Mouse (Mus musculus) inflammation-experienced regulatory T-cells, adult 6 months (primary cell): ENCODE results near the gene Cobll1. TPM values are rescaled to one million over a fixed set of nuclear protein-coding genes. Genes with fewer than 3 reads are reported as not detected.
A peak's percentile ranks its signal among the peaks of the same experiment; 100 is the strongest.

ENCODE experiments used
- ATAC-seq: one replicate; pipeline ENCODE4 v1.8.0; 2017
- polyA plus RNA-seq, 3 experiments: library from polyadenylated mRNA; unstranded; fragments of 100-300 nt; shearing (Covaris generic); gene quantifications; one replicate each; pipeline ENCODE4 v1.2.1; 2017

Cobll1 gene
- polyA plus RNA-seq, 3 experiments from 2014 or later = 3.6 to 8.8 (median 3.6) TPM

GRCm38 (mm10) chr2:65195233-65196010 lies 43.8 kb downstream of the Cobll1 start:
- ATAC-seq = peak; percentile 78

GRCm38 (mm10) chr2:65193091-65193795 lies 46.0 kb downstream of the Cobll1 start:
- ATAC-seq = no peak

GRCm38 (mm10) chr2:65191398-65191797 lies 47.8 kb downstream of the Cobll1 start:
- ATAC-seq = no peak

GRCm38 (mm10) chr2:65189346-65189745 lies 49.9 kb downstream of the Cobll1 start:
- ATAC-seq = peak; percentile 89

GRCm38 (mm10) chr2:65188585-65188984 lies 50.6 kb downstream of the Cobll1 start:
- peak; percentile 75 for ATAC-seq

- ATAC-seq = no peak
Observed at GRCm38 (mm10) chr2:65187652-65188051, 51.6 kb downstream of the Cobll1 start.

- no peak for ATAC-seq
Observed at GRCm38 (mm10) chr2:65187164-65187563, 52.0 kb downstream of the Cobll1 start.

GRCm38 (mm10) chr2:65182747-65183146 lies 56.5 kb downstream of the Cobll1 start:
- peak; percentile 92 for ATAC-seq

- ATAC-seq = no peak
Observed at GRCm38 (mm10) chr2:65181736-65182135, 57.5 kb downstream of the Cobll1 start.

GRCm38 (mm10) chr2:65181066-65181716 lies 58.0 kb downstream of the Cobll1 start:
- peak; percentile 63 for ATAC-seq

- ATAC-seq = no peak
Observed at GRCm38 (mm10) chr2:65175645-65176044, 63.6 kb downstream of the Cobll1 start.

- no peak for ATAC-seq
Observed at GRCm38 (mm10) chr2:65172071-65172470, 67.1 kb downstream of the Cobll1 start.

- ATAC-seq = no peak
Observed at GRCm38 (mm10) chr2:65171516-65171915, 67.7 kb downstream of the Cobll1 start.

- peak; percentile 71 for ATAC-seq
Observed at GRCm38 (mm10) chr2:65170693-65171456, 68.3 kb downstream of the Cobll1 start.

- ATAC-seq = no peak
Observed at GRCm38 (mm10) chr2:65170256-65170655, 68.9 kb downstream of the Cobll1 start.

GRCm38 (mm10) chr2:65163990-65164389 lies 75.2 kb downstream of the Cobll1 start:
- no peak for ATAC-seq

- ATAC-seq = no peak
Observed at GRCm38 (mm10) chr2:65162625-65163024, 76.6 kb downstream of the Cobll1 start.

GRCm38 (mm10) chr2:65161715-65162114 lies 77.5 kb downstream of the Cobll1 start:
- ATAC-seq = peak; percentile 75

GRCm38 (mm10) chr2:65157981-65158651 lies 81.1 kb downstream of the Cobll1 start:
- no peak for ATAC-seq

GRCm38 (mm10) chr2:65157325-65157724 lies 81.9 kb downstream of the Cobll1 start:
- ATAC-seq = no peak

- ATAC-seq = no peak
Observed at GRCm38 (mm10) chr2:65148928-65149327, 90.3 kb downstream of the Cobll1 start.

GRCm38 (mm10) chr2:65147431-65147830 lies 91.8 kb downstream of the Cobll1 start:
- no peak for ATAC-seq
